Mouse (Mus musculus): Measurements from ENCODE around the gene Gemin7. TPM values are rescaled to one million over a fixed set of nuclear protein-coding genes. Genes with fewer than 3 reads are reported as not detected.
"Not testable (repeated sequence)": the region's sequence is repeated elsewhere in the genome, so short reads cannot be mapped to it uniquely, and the experiment has no call there.

The Gemin7 gene
- polyA plus RNA-seq, 1 experiment from 2014 or later, result 161 TPM

DNA sequence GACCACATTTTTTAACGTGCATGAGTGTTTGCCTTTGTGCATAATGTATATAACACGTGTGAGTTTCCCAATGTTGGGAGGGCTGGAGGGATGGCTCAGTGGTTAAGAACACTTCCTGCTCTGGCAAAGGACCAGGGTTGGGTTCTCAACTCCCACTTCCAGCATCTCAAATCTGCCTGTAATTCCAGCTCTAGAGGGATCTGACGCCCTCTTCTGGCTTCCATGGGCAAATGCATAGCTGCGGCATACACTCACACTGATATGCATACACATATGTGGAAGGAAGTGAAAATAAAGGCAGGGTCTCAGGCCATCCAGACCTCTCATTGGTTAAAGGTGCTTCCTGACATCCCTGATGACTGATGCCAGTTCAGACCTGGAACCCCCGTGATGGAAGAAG is 29.9 kb upstream of the Gemin7 start:
- 79% methylated on average over 5 of the region's 5 CpGs for WGBS
- ATAC-seq (ENCODE audit: insufficient read depth, low FRiP score, low TSS enrichment), result no peak
- no peaks in the 10 kb centered on the region for H3K9me3 ChIP-seq (ENCODE audit: control insufficient read depth, low read length)
- no peak overlapping the region for H3K4me2 ChIP-seq (ENCODE audit: low read depth)
- DNase-seq (ENCODE audit: low spot score), result no peak
- no peak overlapping the region for H3K27ac ChIP-seq (ENCODE audit: low read depth, low read length)
- no peaks in the 10 kb centered on the region for H3K27me3 ChIP-seq (ENCODE audit: control insufficient read depth, insufficient read depth, low read length)
- no peak overlapping the region for H3K9ac ChIP-seq (ENCODE audit: low read length)
- H3K4me3 ChIP-seq (ENCODE audit: low read depth, low read length), result no peak overlapping the region
- H3K4me1 ChIP-seq (ENCODE audit: control insufficient read depth, insufficient read depth, low read length), result peaks cover 10% of the 10 kb centered on the region
- H3K36me3 ChIP-seq (ENCODE audit: control insufficient read depth, insufficient read depth, low read length), result peaks cover 2% of the 10 kb centered on the region; the same call in 1 of the 2 replicates

DNA sequence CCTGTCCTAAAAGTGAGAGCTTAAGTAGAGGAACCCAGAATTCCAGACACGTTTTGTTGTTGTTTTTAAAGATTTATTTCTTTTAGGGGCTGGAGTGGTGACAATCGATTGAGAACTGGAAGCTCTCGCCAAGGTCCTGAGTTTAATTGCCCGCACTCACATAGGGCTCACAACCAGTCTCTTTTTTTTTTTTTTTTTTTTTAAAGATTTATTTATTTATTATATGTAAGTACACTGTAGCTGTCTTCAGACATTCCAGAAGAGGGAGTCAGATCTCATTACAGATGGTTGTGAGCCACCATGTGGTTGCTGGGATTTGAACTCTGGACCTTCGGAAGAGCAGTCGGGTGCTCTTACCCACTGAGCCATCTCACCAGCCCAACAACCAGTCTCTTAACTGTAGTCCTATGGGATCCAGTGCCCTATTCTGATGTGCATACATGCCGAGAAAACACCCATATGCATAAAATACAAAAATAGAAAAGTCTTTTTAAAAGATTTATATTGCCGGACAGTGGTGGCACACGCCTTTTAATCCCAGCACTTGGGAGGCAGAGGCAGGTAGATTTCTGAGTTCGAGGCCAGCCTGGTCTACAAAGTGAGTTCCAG is 27.3 kb upstream of the Gemin7 start:
- not testable (repeated sequence) for H3K4me1 ChIP-seq (ENCODE audit: control insufficient read depth, insufficient read depth, low read length); H3K9me3 ChIP-seq (ENCODE audit: control insufficient read depth, low read length); H3K36me3 ChIP-seq (ENCODE audit: control insufficient read depth, insufficient read depth, low read length); H3K27me3 ChIP-seq (ENCODE audit: control insufficient read depth, insufficient read depth, low read length); H3K27ac ChIP-seq (ENCODE audit: low read depth, low read length); DNase-seq (ENCODE audit: low spot score)
- Histone ChIP-seq H3K4me2 (ENCODE audit: low read depth) (peak overlapping the region; percentile 90; the same call in 1 of the 2 replicates), H3K9ac (ENCODE audit: low read length) (peak overlapping the region; percentile 94; the same call in 1 of the 2 replicates), H3K4me3 (ENCODE audit: low read depth, low read length) (peak overlapping the region; percentile 99)
- peak; percentile 55; the same call in 1 of the 2 replicates for ATAC-seq (ENCODE audit: insufficient read depth, low FRiP score, low TSS enrichment)
- WGBS, result 61% methylated on average over 10 of the region's 10 CpGs

DNA sequence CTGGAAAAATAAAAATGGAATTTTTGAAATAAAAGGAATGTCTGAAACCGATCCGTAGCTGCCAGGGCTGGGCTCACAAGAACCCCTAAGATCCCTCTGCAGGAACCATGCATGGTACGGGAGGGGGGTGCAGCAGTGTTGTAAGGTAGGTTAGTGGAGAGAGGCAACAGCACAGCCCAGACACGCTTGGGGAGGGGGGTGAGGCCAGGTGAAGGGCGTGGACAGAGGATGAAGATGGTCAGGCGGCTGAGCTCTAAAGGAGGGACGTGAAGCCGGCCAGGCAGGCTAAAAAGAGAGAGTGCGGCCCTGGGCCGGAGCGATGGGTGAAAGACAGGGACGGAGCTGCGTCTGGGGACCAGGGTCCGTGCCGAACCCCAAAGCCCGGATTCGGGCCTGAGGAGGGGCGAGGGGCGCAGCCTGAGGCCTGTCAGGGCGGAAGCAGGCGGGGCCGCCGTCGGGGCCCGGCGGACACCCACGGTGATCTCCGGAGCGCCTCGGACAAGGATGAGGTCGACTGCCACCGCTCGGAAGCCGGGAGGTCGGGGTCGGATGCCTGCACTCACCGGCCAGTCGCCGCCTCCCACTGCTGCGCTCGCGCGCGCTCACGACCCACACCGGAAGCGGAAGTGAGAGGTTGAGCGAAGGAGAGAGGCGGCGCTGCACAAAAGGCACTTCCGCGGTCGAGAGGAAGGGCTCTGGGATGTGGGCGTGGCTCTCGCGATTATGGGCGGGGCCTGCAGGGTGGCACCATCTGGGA is 26.6 kb upstream of the Gemin7 start, which contains the start of gene Clasrp:
Gene Clasrp (minus strand): TSS at position 638 of the 757 bp plus-strand sequence.
- Histone ChIP-seq H3K9ac (ENCODE audit: low read length) (peak within 1 kb of the TSS; percentile 94), H3K4me1 (ENCODE audit: control insufficient read depth, insufficient read depth, low read length) (peaks cover 10% of the 10 kb centered on the region), H3K4me3 (ENCODE audit: low read depth, low read length) (peak within 1 kb of the TSS; percentile 99), H3K27ac (ENCODE audit: low read depth, low read length) (peak within 1 kb of the TSS; percentile 56), H3K4me2 (ENCODE audit: low read depth) (peak within 1 kb of the TSS; percentile 90), H3K9me3 (ENCODE audit: control insufficient read depth, low read length) (no peaks in the 10 kb centered on the region), H3K27me3 (ENCODE audit: control insufficient read depth, insufficient read depth, low read length) (no peaks in the 10 kb centered on the region), H3K36me3 (ENCODE audit: control insufficient read depth, insufficient read depth, low read length) (no peaks in the 10 kb centered on the region; the same call in none of the 2 replicates)
- 1% methylated on average over 57 of the region's 57 CpGs for WGBS
- ATAC-seq (ENCODE audit: insufficient read depth, low FRiP score, low TSS enrichment), result peak; percentile 89
- peak; percentile 95 for DNase-seq (ENCODE audit: low spot score)

DNA sequence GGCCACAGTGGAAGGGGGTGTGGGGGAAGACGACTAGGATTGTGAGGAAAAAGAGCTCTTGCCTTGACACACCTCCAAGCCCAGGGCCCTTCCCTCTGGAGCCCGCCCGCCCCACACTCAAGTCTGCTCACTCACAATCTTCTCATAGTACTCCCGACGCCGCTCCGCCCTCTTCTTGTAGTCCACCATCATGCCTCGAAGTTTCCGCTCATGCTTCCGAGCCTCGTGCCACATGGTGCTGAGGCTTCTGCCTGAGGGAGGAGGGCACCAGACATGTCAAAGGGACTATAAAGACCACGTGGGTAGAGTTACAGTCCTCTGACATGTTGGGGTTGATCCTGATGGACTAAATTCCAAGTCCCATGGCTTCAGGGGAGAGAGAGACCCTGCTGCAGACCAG is 25.7 kb upstream of the Gemin7 start:
- Histone ChIP-seq H3K36me3 (ENCODE audit: control insufficient read depth, insufficient read depth, low read length) (peaks cover 3% of the 10 kb centered on the region), H3K4me3 (ENCODE audit: low read depth, low read length) (peak overlapping the region; percentile 99; the same call in 1 of the 2 replicates), H3K9ac (ENCODE audit: low read length) (peak overlapping the region; percentile 94; the same call in 1 of the 2 replicates), H3K27ac (ENCODE audit: low read depth, low read length) (no peak overlapping the region), H3K4me2 (ENCODE audit: low read depth) (peak overlapping the region; percentile 90), H3K27me3 (ENCODE audit: control insufficient read depth, insufficient read depth, low read length) (no peaks in the 10 kb centered on the region), H3K9me3 (ENCODE audit: control insufficient read depth, low read length) (no peaks in the 10 kb centered on the region), H3K4me1 (ENCODE audit: control insufficient read depth, insufficient read depth, low read length) (peaks cover 10% of the 10 kb centered on the region)
- DNase-seq (ENCODE audit: low spot score) (no peak), ATAC-seq (ENCODE audit: insufficient read depth, low FRiP score, low TSS enrichment) (no peak)
- 89% methylated on average over 12 of the region's 12 CpGs for WGBS

DNA sequence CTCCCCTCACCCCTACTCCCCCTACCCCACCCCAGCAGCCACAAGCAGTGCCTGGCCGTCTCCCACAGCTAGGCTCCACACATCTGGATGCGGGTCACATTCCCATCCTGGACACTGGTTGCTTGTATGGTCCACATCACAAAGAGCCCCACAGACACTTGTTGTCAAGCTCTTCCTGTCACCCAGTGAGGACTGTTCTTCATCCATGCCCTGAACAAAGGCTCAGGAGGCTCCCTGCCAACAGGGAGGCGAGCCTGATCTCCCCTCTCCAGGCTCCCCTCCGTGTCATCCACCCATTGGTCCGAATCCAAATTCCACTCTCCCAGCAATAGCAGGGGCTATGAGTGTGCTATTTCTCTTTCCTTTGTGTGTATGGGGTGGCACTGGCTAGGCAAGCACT is 23.2 kb upstream of the Gemin7 start:
- Histone ChIP-seq H3K27me3 (ENCODE audit: control insufficient read depth, insufficient read depth, low read length) (no peaks in the 10 kb centered on the region), H3K4me3 (ENCODE audit: low read depth, low read length) (no peak overlapping the region), H3K27ac (ENCODE audit: low read depth, low read length) (no peak overlapping the region), H3K9me3 (ENCODE audit: control insufficient read depth, low read length) (no peaks in the 10 kb centered on the region), H3K4me2 (ENCODE audit: low read depth) (no peak overlapping the region; the same call in 1 of the 2 replicates), H3K36me3 (ENCODE audit: control insufficient read depth, insufficient read depth, low read length) (peaks cover 7% of the 10 kb centered on the region), H3K4me1 (ENCODE audit: control insufficient read depth, insufficient read depth, low read length) (peaks cover 10% of the 10 kb centered on the region), H3K9ac (ENCODE audit: low read length) (no peak overlapping the region)
- DNase-seq (ENCODE audit: low spot score), result no peak
- 60% methylated on average over 5 of the region's 5 CpGs for WGBS
- ATAC-seq (ENCODE audit: insufficient read depth, low FRiP score, low TSS enrichment), result no peak

DNA sequence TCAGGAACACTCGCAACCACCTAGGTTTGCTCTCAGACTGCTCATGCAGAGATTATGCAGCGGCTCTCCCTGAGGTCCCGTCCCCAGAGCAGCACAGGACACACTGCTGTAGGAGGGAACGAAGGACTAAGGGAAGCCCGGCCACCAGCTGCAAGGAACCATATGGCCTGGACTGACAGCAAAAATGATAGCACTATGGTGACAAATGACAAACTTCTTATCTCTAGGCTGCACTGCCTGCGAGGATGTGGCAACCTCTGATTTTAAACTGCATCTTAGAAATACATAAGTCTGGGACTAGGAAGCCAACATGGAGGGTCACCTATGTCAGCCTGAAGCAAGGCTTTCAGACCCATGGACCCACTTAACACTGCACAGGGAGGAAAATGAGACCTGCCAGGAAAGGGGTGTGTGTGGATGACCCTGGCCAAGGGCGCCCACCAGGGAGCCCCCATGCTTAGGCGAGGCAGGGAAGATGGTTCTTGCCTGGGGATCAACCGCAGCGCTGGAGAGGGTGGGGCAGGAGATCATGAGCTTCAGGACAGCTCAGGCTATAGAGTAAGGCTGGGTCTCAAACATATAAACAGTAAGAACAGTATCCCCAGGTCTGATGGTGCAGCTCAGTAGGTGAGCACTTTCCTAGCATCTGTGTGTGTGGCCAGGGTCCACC is 15.8 kb upstream of the Gemin7 start:
- H3K4me2 ChIP-seq (ENCODE audit: low read depth), result no peak overlapping the region
- no peaks in the 10 kb centered on the region for H3K4me1 ChIP-seq (ENCODE audit: control insufficient read depth, insufficient read depth, low read length)
- peaks cover 33% of the 10 kb centered on the region for H3K36me3 ChIP-seq (ENCODE audit: control insufficient read depth, insufficient read depth, low read length)
- DNase-seq (ENCODE audit: low spot score) (no peak), ATAC-seq (ENCODE audit: insufficient read depth, low FRiP score, low TSS enrichment) (no peak)
- H3K9me3 ChIP-seq (ENCODE audit: control insufficient read depth, low read length), result no peaks in the 10 kb centered on the region
- no peaks in the 10 kb centered on the region for H3K27me3 ChIP-seq (ENCODE audit: control insufficient read depth, insufficient read depth, low read length)
- H3K4me3 ChIP-seq (ENCODE audit: low read depth, low read length), result no peak overlapping the region
- 89% methylated on average over 10 of the region's 10 CpGs for WGBS
- no peak overlapping the region for H3K9ac ChIP-seq (ENCODE audit: low read length)
- no peak overlapping the region for H3K27ac ChIP-seq (ENCODE audit: low read depth, low read length)

DNA sequence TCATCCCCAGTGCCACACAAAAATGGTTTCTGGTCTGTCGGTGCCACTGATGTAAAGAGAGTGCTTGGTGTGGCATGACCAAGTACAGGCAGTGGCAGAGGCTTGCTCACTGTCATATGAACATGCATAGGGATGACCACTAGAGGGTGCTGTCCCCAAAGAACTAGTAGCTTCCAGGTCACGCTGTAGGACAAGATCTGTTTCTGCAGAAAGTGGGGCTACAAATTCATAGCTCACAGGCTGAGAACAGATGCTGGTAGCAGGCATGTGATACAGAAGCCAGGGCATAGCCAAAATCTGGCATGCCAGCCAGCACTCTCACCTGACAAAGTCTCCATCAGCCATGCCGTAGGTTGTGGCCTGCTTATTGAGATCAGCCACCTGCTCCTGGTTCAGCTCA is 12.5 kb upstream of the Gemin7 start:
- no peak overlapping the region for H3K9ac ChIP-seq (ENCODE audit: low read length)
- 60% methylated on average over 3 of the region's 3 CpGs for WGBS
- H3K36me3 ChIP-seq (ENCODE audit: control insufficient read depth, insufficient read depth, low read length), result peaks cover 41% of the 10 kb centered on the region
- H3K4me2 ChIP-seq (ENCODE audit: low read depth), result no peak overlapping the region
- no peaks in the 10 kb centered on the region for H3K9me3 ChIP-seq (ENCODE audit: control insufficient read depth, low read length)
- no peaks in the 10 kb centered on the region for H3K4me1 ChIP-seq (ENCODE audit: control insufficient read depth, insufficient read depth, low read length)
- ATAC-seq (ENCODE audit: insufficient read depth, low FRiP score, low TSS enrichment) (peak; percentile 49), DNase-seq (ENCODE audit: low spot score) (peak; percentile 63)
- H3K27ac ChIP-seq (ENCODE audit: low read depth, low read length), result no peak overlapping the region
- no peak overlapping the region for H3K4me3 ChIP-seq (ENCODE audit: low read depth, low read length)
- H3K27me3 ChIP-seq (ENCODE audit: control insufficient read depth, insufficient read depth, low read length), result no peaks in the 10 kb centered on the region

DNA sequence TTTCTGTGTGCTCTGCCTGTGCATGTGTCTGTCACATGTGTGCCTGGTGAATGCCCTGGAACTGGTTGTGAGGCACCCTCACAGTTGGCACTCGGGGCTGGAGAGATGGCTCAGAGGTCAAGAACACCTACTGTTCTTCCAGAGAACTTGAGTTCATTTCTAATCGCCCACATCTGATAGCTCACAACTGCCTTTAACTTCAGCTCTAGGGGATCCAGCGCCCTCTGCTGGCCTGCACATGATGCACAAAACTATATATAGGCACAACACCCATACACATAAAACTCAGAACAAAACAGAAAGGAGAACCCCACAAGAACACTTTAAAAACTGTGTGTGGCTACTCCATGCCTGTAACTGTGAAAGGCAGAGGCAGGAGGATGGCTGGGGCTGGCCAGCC is 11.8 kb upstream of the Gemin7 start:
- H3K9me3 ChIP-seq (ENCODE audit: control insufficient read depth, low read length), result no peaks in the 10 kb centered on the region
- H3K4me3 ChIP-seq (ENCODE audit: low read depth, low read length), result no peak overlapping the region
- ATAC-seq (ENCODE audit: insufficient read depth, low FRiP score, low TSS enrichment) (no peak), DNase-seq (ENCODE audit: low spot score) (peak; percentile 64)
- WGBS, result 57% methylated on average over 3 of the region's 3 CpGs
- H3K27ac ChIP-seq (ENCODE audit: low read depth, low read length), result no peak overlapping the region
- no peaks in the 10 kb centered on the region for H3K27me3 ChIP-seq (ENCODE audit: control insufficient read depth, insufficient read depth, low read length)
- H3K4me2 ChIP-seq (ENCODE audit: low read depth), result no peak overlapping the region
- peaks cover 44% of the 10 kb centered on the region for H3K36me3 ChIP-seq (ENCODE audit: control insufficient read depth, insufficient read depth, low read length)
- H3K4me1 ChIP-seq (ENCODE audit: control insufficient read depth, insufficient read depth, low read length), result no peaks in the 10 kb centered on the region
- H3K9ac ChIP-seq (ENCODE audit: low read length), result no peak overlapping the region

All from neural tube, embryonic 11.5 days (tissue).